Mouse (Mus musculus): ENCODE measurements around the gene Timp3. TPM values are rescaled to one million over a fixed set of nuclear protein-coding genes. Genes with fewer than 3 reads are reported as not detected.
"Not testable (repeated sequence)": the region's sequence is repeated elsewhere in the genome, so short reads cannot be mapped to it uniquely, and the experiment has no call there.

Gene Timp3
- polyA plus RNA-seq, 1 experiment from 2014 or later: 37.4 TPM

DNA sequence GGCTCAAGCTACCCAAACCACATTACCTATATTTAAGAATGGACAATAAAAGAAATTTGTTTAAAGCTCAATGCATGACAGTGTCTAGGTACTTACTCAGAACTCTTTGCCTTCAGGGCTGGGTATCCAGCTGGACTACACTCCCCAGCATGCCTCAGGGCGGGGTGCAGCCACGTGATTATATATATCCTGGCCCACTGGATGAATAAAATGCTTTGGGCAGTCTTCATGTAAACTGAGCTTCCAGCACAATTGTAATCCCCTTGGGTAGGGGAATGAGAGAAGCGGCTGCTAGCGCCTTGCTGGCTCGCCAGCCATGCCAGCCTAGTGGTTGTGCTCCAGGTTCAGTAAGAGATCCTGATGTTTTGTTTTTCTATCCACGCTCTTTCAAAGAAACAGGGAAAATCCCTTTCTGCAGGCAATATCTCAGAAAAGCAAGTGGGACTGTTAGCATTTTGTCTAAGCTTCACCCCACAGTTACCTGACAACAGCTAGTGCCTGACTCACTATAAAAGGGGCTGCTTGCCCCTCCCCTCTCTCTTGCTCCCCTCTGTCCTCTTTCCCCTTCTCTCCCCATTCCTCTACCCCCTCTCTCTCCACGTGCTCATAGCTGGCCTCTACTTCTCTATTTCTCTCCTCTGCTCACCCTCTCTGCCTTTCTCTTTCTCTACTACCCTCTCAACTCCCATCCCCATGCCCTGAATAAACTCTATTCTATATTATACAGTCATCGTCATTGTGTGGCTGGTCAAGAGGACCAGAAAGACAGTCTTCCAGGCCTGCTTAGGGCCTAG is 76.4 kb downstream of the Timp3 start:
- Histone ChIP-seq H3K27me3 (ENCODE audit: control insufficient read depth, insufficient read depth, low read depth, low read length) (no peaks in the 10 kb centered on the region), H3K4me1 (ENCODE audit: control insufficient read depth, insufficient read depth, low read length) (no peaks in the 10 kb centered on the region; the same call in 1 of the 2 replicates), H3K4me2 (ENCODE audit: low read length) (no peak overlapping the region), H3K9me3 (replicated peaks; ENCODE audit: control insufficient read depth, low read length, poor library complexity, severe bottlenecking) (no peaks in the 10 kb centered on the region), H3K4me3 (ENCODE audit: low read depth, low read length) (no peak overlapping the region), H3K27ac (ENCODE audit: low read length) (no peak overlapping the region; the same call in 1 of the 2 replicates), H3K9ac (ENCODE audit: low read depth, low read length) (no peak overlapping the region), H3K36me3 (ENCODE audit: control insufficient read depth, insufficient read depth, low read length) (no peaks in the 10 kb centered on the region)
- WGBS: 52% methylated on average over 8 of the region's 8 CpGs
- ATAC-seq: peak; percentile 78

GRCm38 (mm10) chr10:86378803-86379202 is 78.6 kb downstream of the Timp3 start:
- 89% methylated on average over 2 of the region's 2 CpGs for WGBS
- H3K27me3 ChIP-seq (ENCODE audit: control insufficient read depth, insufficient read depth, low read depth, low read length); H3K27ac ChIP-seq (ENCODE audit: low read length); H3K9ac ChIP-seq (ENCODE audit: low read depth, low read length); H3K4me3 ChIP-seq (ENCODE audit: low read depth, low read length); ATAC-seq; H3K36me3 ChIP-seq (ENCODE audit: control insufficient read depth, insufficient read depth, low read length); H3K4me2 ChIP-seq (ENCODE audit: low read length); H3K9me3 ChIP-seq (replicated peaks; ENCODE audit: control insufficient read depth, low read length, poor library complexity, severe bottlenecking); H3K4me1 ChIP-seq (ENCODE audit: control insufficient read depth, insufficient read depth, low read length): not testable (repeated sequence)

DNA sequence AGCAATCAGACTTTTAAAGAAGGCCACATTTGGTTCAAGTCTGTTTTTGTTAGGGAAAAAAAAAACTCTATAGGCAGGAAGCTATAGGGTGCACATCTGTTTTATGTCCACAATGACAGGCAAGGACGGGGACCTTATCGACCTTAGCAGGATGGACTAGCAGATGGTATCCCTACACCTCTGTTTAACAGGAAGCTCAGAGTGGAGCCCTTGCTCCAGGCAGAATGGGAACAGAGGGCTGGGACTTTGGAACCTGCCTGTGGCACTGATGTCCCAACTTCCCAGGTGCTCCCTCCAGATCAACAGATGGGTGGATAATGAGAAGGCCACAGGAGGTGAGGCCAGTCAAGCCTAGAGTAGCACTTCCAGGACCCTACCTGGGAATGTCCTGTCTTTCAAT is 80.5 kb downstream of the Timp3 start:
- Histone ChIP-seq H3K4me3 (ENCODE audit: low read depth, low read length) (no peak overlapping the region), H3K4me1 (ENCODE audit: control insufficient read depth, insufficient read depth, low read length) (no peaks in the 10 kb centered on the region; the same call in 1 of the 2 replicates), H3K9me3 (replicated peaks; ENCODE audit: control insufficient read depth, low read length, poor library complexity, severe bottlenecking) (no peaks in the 10 kb centered on the region), H3K9ac (ENCODE audit: low read depth, low read length) (no peak overlapping the region), H3K36me3 (ENCODE audit: control insufficient read depth, insufficient read depth, low read length) (no peaks in the 10 kb centered on the region), H3K27me3 (ENCODE audit: control insufficient read depth, insufficient read depth, low read depth, low read length) (no peaks in the 10 kb centered on the region), H3K4me2 (ENCODE audit: low read length) (no peak overlapping the region), H3K27ac (ENCODE audit: low read length) (no peak overlapping the region)
- no peak for ATAC-seq
- 91% methylated on average over 2 of the region's 2 CpGs for WGBS

- H3K27ac ChIP-seq (ENCODE audit: low read length): no peak overlapping the region; the same call in 1 of the 2 replicates
- no peaks in the 10 kb centered on the region for H3K27me3 ChIP-seq (ENCODE audit: control insufficient read depth, insufficient read depth, low read depth, low read length)
- no peaks in the 10 kb centered on the region for H3K9me3 ChIP-seq (replicated peaks; ENCODE audit: control insufficient read depth, low read length, poor library complexity, severe bottlenecking)
- H3K4me1 ChIP-seq (ENCODE audit: control insufficient read depth, insufficient read depth, low read length): no peaks in the 10 kb centered on the region; the same call in 1 of the 2 replicates
- H3K4me3 ChIP-seq (ENCODE audit: low read depth, low read length): no peak overlapping the region
- H3K36me3 ChIP-seq (ENCODE audit: control insufficient read depth, insufficient read depth, low read length): no peaks in the 10 kb centered on the region
- 70% methylated on average over 9 of the region's 9 CpGs for WGBS
- no peak overlapping the region for H3K9ac ChIP-seq (ENCODE audit: low read depth, low read length)
- no peak overlapping the region for H3K4me2 ChIP-seq (ENCODE audit: low read length)
- no peak for ATAC-seq
Observed at GRCm38 (mm10) chr10:86381150-86381921, 81.2 kb downstream of the Timp3 start.

DNA sequence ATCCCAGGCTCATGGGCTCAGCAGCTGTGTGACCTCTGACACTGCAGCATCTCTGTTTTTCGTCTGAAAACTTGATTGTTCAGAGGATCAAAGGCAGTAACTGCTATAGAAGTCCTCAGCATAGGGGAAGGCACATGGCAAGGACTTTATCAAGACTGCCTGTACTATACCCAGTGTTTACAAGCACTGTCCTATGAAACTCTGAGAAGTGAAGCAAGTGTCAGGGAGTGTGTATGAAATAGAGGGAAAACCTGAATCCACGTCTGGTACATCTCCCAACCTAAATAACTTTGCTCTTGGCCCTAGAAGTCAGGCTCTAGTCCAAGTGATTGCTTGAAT is 81.7 kb downstream of the Timp3 start:
- no peak overlapping the region for H3K4me3 ChIP-seq (ENCODE audit: low read depth, low read length)
- H3K4me2 ChIP-seq (ENCODE audit: low read length): no peak overlapping the region
- H3K36me3 ChIP-seq (ENCODE audit: control insufficient read depth, insufficient read depth, low read length): no peaks in the 10 kb centered on the region
- H3K4me1 ChIP-seq (ENCODE audit: control insufficient read depth, insufficient read depth, low read length): no peaks in the 10 kb centered on the region; the same call in 1 of the 2 replicates
- WGBS: 39% methylated on average over 2 of the region's 2 CpGs
- no peaks in the 10 kb centered on the region for H3K27me3 ChIP-seq (ENCODE audit: control insufficient read depth, insufficient read depth, low read depth, low read length)
- no peak overlapping the region for H3K27ac ChIP-seq (ENCODE audit: low read length)
- H3K9ac ChIP-seq (ENCODE audit: low read depth, low read length): no peak overlapping the region
- ATAC-seq: no peak
- no peaks in the 10 kb centered on the region for H3K9me3 ChIP-seq (replicated peaks; ENCODE audit: control insufficient read depth, low read length, poor library complexity, severe bottlenecking)

- Histone ChIP-seq H3K27me3 (ENCODE audit: control insufficient read depth, insufficient read depth, low read depth, low read length) (no peaks in the 10 kb centered on the region), H3K27ac (ENCODE audit: low read length) (no peak overlapping the region), H3K36me3 (ENCODE audit: control insufficient read depth, insufficient read depth, low read length) (no peaks in the 10 kb centered on the region), H3K4me1 (ENCODE audit: control insufficient read depth, insufficient read depth, low read length) (no peaks in the 10 kb centered on the region; the same call in 1 of the 2 replicates), H3K4me2 (ENCODE audit: low read length) (no peak overlapping the region), H3K4me3 (ENCODE audit: low read depth, low read length) (no peak overlapping the region), H3K9ac (ENCODE audit: low read depth, low read length) (no peak overlapping the region), H3K9me3 (replicated peaks; ENCODE audit: control insufficient read depth, low read length, poor library complexity, severe bottlenecking) (no peaks in the 10 kb centered on the region)
- no peak for ATAC-seq
- 91% methylated on average over 2 of the region's 2 CpGs for WGBS
Observed at GRCm38 (mm10) chr10:86384655-86385054, 84.5 kb downstream of the Timp3 start.

- no peak overlapping the region for H3K27ac ChIP-seq (ENCODE audit: low read length)
- 71% methylated on average over 4 of the region's 4 CpGs for WGBS
Observed at GRCm38 (mm10) chr10:86385656-86386055, 85.5 kb downstream of the Timp3 start.

GRCm38 (mm10) chr10:86386232-86386631 is 86.1 kb downstream of the Timp3 start:
- ATAC-seq: no peak
- H3K4me1 ChIP-seq (ENCODE audit: control insufficient read depth, insufficient read depth, low read length): no peaks in the 10 kb centered on the region
- no peak overlapping the region for H3K27ac ChIP-seq (ENCODE audit: low read length)
- WGBS: 75% methylated on average over 4 of the region's 4 CpGs
- H3K9ac ChIP-seq (ENCODE audit: low read depth, low read length): no peak overlapping the region
- H3K27me3 ChIP-seq (ENCODE audit: control insufficient read depth, insufficient read depth, low read depth, low read length): no peaks in the 10 kb centered on the region
- H3K36me3 ChIP-seq (ENCODE audit: control insufficient read depth, insufficient read depth, low read length): no peaks in the 10 kb centered on the region
- no peak overlapping the region for H3K4me3 ChIP-seq (ENCODE audit: low read depth, low read length)
- H3K9me3 ChIP-seq (replicated peaks; ENCODE audit: control insufficient read depth, low read length, poor library complexity, severe bottlenecking): no peaks in the 10 kb centered on the region
- H3K4me2 ChIP-seq (ENCODE audit: low read length): no peak overlapping the region

More at GRCm38 (mm10) chr10:86385656-86386055, 85.5 kb downstream of the Timp3 start:
- H3K4me1 ChIP-seq (ENCODE audit: control insufficient read depth, insufficient read depth, low read length): no peaks in the 10 kb centered on the region; the same call in 1 of the 2 replicates
- H3K9me3 ChIP-seq (replicated peaks; ENCODE audit: control insufficient read depth, low read length, poor library complexity, severe bottlenecking): no peaks in the 10 kb centered on the region
- no peak overlapping the region for H3K9ac ChIP-seq (ENCODE audit: low read depth, low read length)
- H3K4me2 ChIP-seq (ENCODE audit: low read length): no peak overlapping the region
- no peaks in the 10 kb centered on the region for H3K27me3 ChIP-seq (ENCODE audit: control insufficient read depth, insufficient read depth, low read depth, low read length)
- ATAC-seq: no peak
- H3K36me3 ChIP-seq (ENCODE audit: control insufficient read depth, insufficient read depth, low read length): no peaks in the 10 kb centered on the region
- H3K4me3 ChIP-seq (ENCODE audit: low read depth, low read length): no peak overlapping the region
